Mouse (Mus musculus): ENCODE data around the gene Cish. TPM values are rescaled to one million over a fixed set of nuclear protein-coding genes. Genes with fewer than 3 reads are reported as not detected.
A peak's percentile ranks its signal among the peaks of the same experiment; 100 is the strongest.

The Cish gene
- polyA plus RNA-seq, 1 experiment, result 5.7 TPM

DNA sequence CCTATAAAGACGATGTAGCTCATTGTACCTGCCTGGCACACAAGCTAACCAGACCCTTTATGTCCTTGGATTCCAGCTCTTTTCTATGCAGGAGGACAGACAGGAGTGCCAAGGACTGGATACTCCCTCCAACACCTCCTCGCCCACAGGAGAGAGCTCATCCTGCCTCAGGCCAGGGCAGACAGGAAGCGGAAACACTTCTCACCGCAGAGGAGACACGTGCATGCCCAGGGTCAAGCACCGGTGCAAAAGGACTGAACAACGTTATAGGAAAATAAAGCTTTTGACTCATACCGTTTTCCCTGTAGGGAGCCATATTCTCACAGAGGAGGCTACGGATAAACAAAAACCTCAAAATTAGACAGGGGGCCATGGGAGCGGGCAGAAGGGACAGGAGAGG, 22.6 kb upstream of the Cish start:
- TF ChIP-seq POLR2A (IDR thresholded peaks at IDR 0.05; ENCODE audit: extremely low read depth, insufficient read depth, low read length) (no peak), CTCF (IDR thresholded peaks at IDR 0.05; ENCODE audit: extremely low read depth, insufficient read depth, low read length) (no peak)
- no peak overlapping the region for H3K27ac ChIP-seq (ENCODE audit: insufficient read depth, low read length)
- no peaks in the 10 kb centered on the region for H3K4me1 ChIP-seq (ENCODE audit: control insufficient read depth, insufficient read depth, low read length)
- no peak overlapping the region for H3K4me3 ChIP-seq (ENCODE audit: insufficient read depth, low read length)

DNA sequence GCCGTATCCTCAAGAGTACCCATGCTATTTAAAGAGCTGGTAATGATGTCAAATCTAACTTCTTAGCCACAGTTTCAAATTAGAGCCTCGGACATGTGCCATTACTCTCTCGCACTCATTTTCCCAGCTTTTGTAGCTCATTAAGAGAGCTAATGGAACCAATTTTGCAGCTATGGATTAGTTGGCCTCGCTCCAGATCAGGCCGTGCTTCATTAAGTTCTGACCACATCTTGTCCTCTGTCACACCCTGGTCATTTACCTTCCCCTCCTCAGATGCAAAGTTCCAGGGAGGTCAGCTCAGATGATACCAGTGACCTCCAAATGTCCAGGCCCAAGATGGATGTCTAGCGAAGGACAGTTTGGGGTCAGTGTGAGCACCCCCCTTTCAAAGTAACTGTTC, 21.1 kb upstream of the Cish start:
- no peak for TF ChIP-seq CTCF (IDR thresholded peaks at IDR 0.05; ENCODE audit: extremely low read depth, insufficient read depth, low read length)
- no peak for TF ChIP-seq POLR2A (IDR thresholded peaks at IDR 0.05; ENCODE audit: extremely low read depth, insufficient read depth, low read length)
- Histone ChIP-seq H3K4me1 (ENCODE audit: control insufficient read depth, insufficient read depth, low read length) (no peaks in the 10 kb centered on the region), H3K4me3 (ENCODE audit: insufficient read depth, low read length) (no peak overlapping the region), H3K27ac (ENCODE audit: insufficient read depth, low read length) (no peak overlapping the region)

DNA sequence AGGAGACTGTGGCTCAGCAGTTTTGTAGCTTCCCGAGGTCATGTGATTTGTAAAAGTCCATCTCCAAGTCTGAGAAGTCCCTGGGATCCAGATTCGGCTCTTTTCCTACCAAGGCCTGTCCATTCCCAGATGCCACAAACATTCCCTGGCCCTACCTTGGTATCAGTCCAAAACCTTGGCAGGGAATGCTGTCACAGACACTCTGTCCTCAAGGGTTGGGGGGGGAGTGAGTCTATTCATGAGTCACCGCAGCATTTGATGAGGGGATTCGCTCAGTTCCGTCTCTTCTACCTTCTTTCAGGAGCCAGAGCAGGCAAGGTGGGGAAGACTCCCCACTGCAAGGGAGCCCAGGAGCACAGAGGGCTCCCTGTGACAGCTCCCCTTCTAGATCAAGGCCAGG, 20.1 kb upstream of the Cish start:
- H3K4me3 ChIP-seq (ENCODE audit: insufficient read depth, low read length), result no peak overlapping the region
- no peaks in the 10 kb centered on the region for H3K4me1 ChIP-seq (ENCODE audit: control insufficient read depth, insufficient read depth, low read length)
- no peak overlapping the region for H3K27ac ChIP-seq (ENCODE audit: insufficient read depth, low read length)
- TF ChIP-seq POLR2A (IDR thresholded peaks at IDR 0.05; ENCODE audit: extremely low read depth, insufficient read depth, low read length), result no peak
- TF ChIP-seq CTCF (IDR thresholded peaks at IDR 0.05; ENCODE audit: extremely low read depth, insufficient read depth, low read length), result no peak

DNA sequence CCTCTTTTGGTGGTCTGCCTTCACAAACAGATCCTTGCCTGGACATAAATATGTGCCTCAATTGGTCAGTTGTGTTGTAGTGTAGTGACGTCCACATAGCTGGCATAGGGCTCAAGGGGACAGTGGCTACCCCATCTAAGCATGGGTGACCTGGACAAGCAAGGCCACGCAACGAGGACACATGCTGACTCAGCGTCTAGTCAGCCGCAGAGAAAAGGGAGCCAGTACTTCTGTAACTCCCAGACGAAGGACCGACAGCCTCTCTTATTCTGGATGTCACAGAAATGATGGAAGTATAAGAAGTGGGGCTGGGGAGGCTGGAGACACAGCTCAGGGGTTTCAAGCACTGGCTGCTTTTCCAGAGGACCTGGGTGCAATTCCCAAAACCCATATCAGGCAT, 18.2 kb upstream of the Cish start:
- H3K4me1 ChIP-seq (ENCODE audit: control insufficient read depth, insufficient read depth, low read length), result no peaks in the 10 kb centered on the region
- H3K27ac ChIP-seq (ENCODE audit: insufficient read depth, low read length), result no peak overlapping the region
- H3K4me3 ChIP-seq (ENCODE audit: insufficient read depth, low read length), result no peak overlapping the region
- no peak for TF ChIP-seq CTCF (IDR thresholded peaks at IDR 0.05; ENCODE audit: extremely low read depth, insufficient read depth, low read length)
- no peak for TF ChIP-seq POLR2A (IDR thresholded peaks at IDR 0.05; ENCODE audit: extremely low read depth, insufficient read depth, low read length)

DNA sequence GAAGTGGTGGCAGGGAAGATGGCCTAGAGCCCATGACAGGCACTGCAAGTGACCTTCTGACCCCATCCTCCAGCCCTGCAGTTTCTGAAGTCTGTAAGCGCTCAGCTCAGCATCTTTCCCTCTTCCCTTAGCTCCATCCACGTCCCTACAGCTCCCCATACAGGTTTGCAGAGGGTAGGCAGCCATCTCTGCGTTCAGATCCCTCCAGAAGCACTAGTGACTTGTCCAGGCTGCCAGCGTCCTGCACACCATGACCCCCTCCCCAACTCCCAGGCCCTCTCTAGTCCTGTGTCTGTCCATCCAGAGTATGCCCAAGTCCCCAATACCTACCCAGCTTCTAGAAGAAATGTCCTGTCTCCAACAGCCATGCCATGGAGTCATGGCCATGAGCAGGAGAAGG, 17.7 kb upstream of the Cish start:
- H3K4me3 ChIP-seq (ENCODE audit: insufficient read depth, low read length), result no peak overlapping the region

DNA sequence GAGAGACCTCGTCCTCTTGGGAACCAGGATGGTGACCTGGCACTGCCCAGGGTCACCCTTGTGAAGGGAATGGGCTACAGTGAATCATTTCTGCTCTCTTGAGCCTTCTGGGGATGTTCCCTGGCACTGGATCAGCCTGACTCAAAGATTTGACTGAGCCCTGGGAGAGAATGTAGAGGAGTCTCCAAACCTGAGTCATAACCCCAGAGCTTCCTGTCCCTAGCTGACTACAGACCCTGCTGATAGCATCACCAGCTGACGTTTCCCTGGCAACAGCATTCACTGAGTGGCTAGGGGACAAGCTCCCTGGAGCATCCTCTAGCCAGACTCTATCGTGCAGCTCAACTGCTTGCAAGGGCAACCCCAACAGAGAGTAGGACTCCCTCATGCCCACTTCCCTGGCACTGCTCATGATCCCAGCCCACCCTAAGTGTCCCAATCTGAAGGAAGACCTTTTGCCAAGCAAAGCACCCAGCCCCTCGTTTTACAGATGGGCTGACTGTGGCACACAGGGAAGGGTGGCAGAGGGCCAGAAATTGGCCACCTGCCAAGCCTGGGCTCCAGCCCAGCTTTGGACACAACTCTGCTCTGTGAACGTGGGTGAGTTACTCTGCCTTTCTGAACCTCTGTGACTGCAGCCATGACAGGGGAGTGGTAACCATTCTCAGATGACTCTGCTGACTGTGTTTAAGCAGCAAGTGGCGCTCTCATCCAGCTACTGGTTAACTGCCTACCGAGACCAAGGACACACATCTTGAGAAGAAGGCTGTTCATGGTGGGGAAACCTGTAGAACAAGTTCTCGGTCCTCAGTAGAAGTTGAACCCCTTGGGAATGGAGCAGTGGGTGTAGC, 17.1 kb upstream of the Cish start:
- Histone ChIP-seq H3K4me1 (ENCODE audit: control insufficient read depth, insufficient read depth, low read length) (no peaks in the 10 kb centered on the region), H3K4me3 (ENCODE audit: insufficient read depth, low read length) (no peak overlapping the region), H3K27ac (ENCODE audit: insufficient read depth, low read length) (no peak overlapping the region)
- no peak for TF ChIP-seq CTCF (IDR thresholded peaks at IDR 0.05; ENCODE audit: extremely low read depth, insufficient read depth, low read length)
- TF ChIP-seq POLR2A (IDR thresholded peaks at IDR 0.05; ENCODE audit: extremely low read depth, insufficient read depth, low read length), result no peak

More for the DNA sequence above, 17.7 kb upstream of the Cish start:
- TF ChIP-seq POLR2A (IDR thresholded peaks at IDR 0.05; ENCODE audit: extremely low read depth, insufficient read depth, low read length) (no peak), CTCF (IDR thresholded peaks at IDR 0.05; ENCODE audit: extremely low read depth, insufficient read depth, low read length) (peak; percentile 84)
- H3K27ac ChIP-seq (ENCODE audit: insufficient read depth, low read length), result no peak overlapping the region
- no peaks in the 10 kb centered on the region for H3K4me1 ChIP-seq (ENCODE audit: control insufficient read depth, insufficient read depth, low read length)

DNA sequence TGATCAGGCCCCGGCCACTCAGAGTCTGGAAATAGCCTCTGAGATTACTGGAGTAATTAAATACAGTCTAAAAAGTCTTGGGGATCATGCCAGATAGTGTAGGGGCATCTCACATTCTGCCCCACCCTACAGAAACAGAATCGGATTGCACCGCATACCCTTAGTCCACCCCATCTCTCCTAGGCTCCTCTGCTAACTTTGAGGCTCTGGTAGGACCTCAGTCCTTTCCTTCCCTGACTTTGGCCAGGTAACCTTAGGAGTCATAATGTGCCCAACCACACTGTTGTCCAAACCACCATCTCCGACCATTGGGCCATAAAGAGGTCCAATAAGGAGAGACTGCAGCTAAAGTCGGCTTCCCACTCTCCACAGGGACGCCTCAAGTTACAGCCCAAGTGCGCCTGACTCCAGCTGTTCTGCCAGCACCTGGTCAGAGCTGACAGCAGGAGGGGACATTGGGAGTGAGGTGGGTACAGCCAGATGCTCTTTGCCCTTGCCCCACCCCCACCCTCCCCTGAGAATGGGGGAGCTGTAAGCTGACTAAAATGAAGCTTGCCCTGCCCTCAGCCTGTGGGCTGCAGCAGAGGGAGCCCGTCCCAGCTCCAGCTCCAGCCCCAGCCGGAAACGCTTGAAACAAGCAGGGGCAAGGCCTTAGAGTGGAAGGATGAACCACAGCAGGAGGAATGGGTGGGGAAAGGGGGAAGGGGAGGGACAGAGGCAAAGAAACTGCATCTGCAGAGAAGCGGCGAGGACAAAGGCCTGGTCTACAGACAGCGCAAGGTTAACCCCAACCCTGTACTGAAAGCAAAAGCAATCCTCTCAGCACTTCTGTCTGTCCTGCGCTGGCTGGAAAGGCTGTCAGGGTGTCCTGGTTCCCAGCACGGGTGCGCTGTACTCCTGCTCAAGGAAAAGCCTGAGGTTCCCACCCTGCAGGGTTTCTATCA, 16.2 kb upstream of the Cish start:
- TF ChIP-seq POLR2A (IDR thresholded peaks at IDR 0.05; ENCODE audit: extremely low read depth, insufficient read depth, low read length) (no peak), CTCF (IDR thresholded peaks at IDR 0.05; ENCODE audit: extremely low read depth, insufficient read depth, low read length) (no peak)
- Histone ChIP-seq H3K4me1 (ENCODE audit: control insufficient read depth, insufficient read depth, low read length) (no peaks in the 10 kb centered on the region), H3K4me3 (ENCODE audit: insufficient read depth, low read length) (no peak overlapping the region), H3K27ac (ENCODE audit: insufficient read depth, low read length) (no peak overlapping the region)

DNA sequence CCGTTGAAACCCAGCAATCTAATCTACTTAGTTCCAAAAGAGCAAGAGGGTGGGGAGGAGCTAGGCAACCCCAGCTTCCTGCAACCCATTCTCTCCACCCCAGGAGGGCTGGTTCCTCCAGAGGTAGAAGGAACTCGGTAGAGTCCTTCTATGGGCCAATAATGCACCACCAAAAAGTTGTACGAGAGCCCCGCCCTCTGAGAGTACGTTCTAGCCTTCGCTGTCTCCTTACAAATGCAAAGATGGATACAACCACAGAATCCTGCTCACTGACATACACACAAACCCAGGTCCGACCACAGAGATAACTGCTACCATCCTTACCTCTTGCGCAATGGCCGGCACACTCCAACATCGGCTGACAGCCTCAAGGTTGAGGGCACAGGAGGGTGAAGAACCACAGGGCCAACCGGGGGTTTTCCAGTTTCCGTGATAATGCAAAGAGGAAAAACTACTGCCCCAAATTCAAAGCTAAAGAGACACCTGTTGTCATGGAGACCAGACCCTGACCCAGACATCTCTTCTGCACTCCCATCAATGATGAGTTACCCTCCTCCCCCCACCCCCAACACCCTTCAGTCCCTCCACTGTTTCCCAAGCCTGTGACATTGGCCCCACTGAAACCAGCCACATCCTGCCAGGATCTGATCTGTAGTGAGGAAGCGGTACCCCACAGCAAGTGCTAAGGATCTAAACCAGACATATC, 15.4 kb upstream of the Cish start:
- no peaks in the 10 kb centered on the region for H3K4me1 ChIP-seq (ENCODE audit: control insufficient read depth, insufficient read depth, low read length)
- no peak overlapping the region for H3K4me3 ChIP-seq (ENCODE audit: insufficient read depth, low read length)
- H3K27ac ChIP-seq (ENCODE audit: insufficient read depth, low read length), result no peak overlapping the region
- TF ChIP-seq CTCF (IDR thresholded peaks at IDR 0.05; ENCODE audit: extremely low read depth, insufficient read depth, low read length), result no peak

DNA sequence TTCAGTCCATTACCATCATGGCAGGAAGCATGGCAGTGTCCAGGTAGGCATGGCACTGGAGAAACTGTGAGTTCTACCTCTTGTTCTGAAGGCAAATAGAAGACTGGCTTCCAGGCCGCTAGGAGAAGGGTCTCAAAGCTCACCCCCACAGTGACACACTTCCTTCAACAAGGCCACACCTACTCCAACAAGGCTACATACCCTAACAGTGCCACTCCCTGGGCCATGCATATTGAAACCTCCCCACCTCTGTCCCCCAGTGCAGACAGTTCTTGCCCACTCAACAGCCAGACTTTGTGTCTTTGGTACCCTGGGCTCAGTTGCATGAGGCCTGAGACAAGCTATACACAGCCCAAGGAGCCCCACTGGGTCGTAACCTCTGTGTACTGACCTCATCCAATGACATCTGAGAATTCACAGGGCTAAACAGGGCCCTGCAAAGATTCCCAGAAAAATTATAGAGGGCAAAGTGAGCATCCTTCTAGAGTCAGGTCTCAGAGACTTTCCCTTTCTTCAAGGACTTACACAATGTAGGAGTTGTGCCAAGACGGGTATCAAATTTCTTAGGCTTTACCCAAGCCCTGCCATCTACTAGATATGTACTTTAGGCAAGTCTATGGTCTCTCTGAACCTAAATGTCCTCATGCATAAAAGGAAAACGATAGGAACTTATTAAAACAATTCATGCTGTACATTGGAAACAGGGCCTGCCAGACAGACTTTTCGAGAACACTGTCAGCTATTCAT, 14.4 kb upstream of the Cish start:
- H3K4me1 ChIP-seq (ENCODE audit: control insufficient read depth, insufficient read depth, low read length), result no peaks in the 10 kb centered on the region
- TF ChIP-seq POLR2A (IDR thresholded peaks at IDR 0.05; ENCODE audit: extremely low read depth, insufficient read depth, low read length), result no peak
- no peak for TF ChIP-seq CTCF (IDR thresholded peaks at IDR 0.05; ENCODE audit: extremely low read depth, insufficient read depth, low read length)
- H3K4me3 ChIP-seq (ENCODE audit: insufficient read depth, low read length), result no peak overlapping the region
- no peak overlapping the region for H3K27ac ChIP-seq (ENCODE audit: insufficient read depth, low read length)
